ENCODE assay signal across 8 mouse cellular contexts in the genomic region with DNA sequence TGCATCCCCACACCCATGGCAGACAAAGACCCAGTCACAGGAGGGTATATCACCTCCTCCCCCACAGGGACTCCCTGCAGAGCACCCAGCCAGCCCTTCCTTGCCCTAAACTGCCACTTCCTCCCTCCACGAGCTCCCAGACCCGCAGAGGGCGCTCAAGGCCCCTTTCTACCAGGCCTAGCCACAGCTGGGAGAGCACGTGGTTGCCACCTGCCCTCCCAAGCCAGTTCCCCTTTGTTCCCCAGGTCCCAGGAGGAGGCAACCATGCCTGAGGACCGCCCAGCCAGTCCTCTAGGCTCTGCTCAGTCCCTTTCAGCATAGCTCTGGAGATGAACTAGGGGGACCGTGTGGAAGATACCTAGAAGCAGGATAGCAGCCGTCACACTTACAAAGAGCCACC. TPM values are rescaled to one million over a fixed set of nuclear protein-coding genes. Genes with fewer than 3 reads are reported as not detected.
DNase-seq lines count a peak whose midpoint lies in the region; ATAC-seq and TF ChIP-seq lines count a peak whose summit lies in the region.

No protein-coding gene starts in this region.

- peak; percentile 70 for ATAC-seq in activated CD4-positive, CD25-positive, alpha-beta regulatory T cell, adult 4 months
- ATAC-seq in embryonic facial prominence, embryonic 12.5 days (ENCODE audit: insufficient number of reproducible peaks, insufficient read depth, low FRiP score, low TSS enrichment): no peak
- ATAC-seq in kidney, embryonic 16.5 days (ENCODE audit: low FRiP score, low TSS enrichment): peak; percentile 53
- peak; percentile 83 for ATAC-seq in liver, embryonic 11.5 days (replicated peaks; ENCODE audit: low FRiP score)
- peak; percentile 80 for ATAC-seq in neural tube, embryonic 11.5 days (ENCODE audit: insufficient read depth, low FRiP score, low TSS enrichment)

- TF ChIP-seq POLR2A in thymus, adult 2 months (IDR thresholded peaks at IDR 0.05; ENCODE audit: control insufficient read depth, extremely low read depth, insufficient read depth, low read length, poor library complexity): peak; percentile 46; the same call in 1 of the 2 replicates

- peak; percentile 94 to 95 for DNase-seq in B cell, adult 2 months
- DNase-seq in heart, adult 9 months (ENCODE audit: low spot score in 2 of 2): peak; percentile 79 to 85
- DNase-seq in liver, embryonic 11.5 days (ENCODE audit: low spot score): peak; percentile 86
- peak; percentile 90 for DNase-seq in neural tube, embryonic 11.5 days (ENCODE audit: low spot score)
- peak; percentile 99 for DNase-seq in thymus, adult 2 months

- peaks cover 24% of the 10 kb centered on the region for H3K4me1 ChIP-seq in embryonic facial prominence, embryonic 12.5 days
- peaks cover 23% of the 10 kb centered on the region for H3K4me1 ChIP-seq in kidney, embryonic 16.5 days (ENCODE audit: insufficient read depth, low read length)
- peaks cover 30% of the 10 kb centered on the region for H3K4me1 ChIP-seq in liver, embryonic 11.5 days (replicated peaks; ENCODE audit: control insufficient read depth, insufficient read depth, low read length)
- peaks cover 28% of the 10 kb centered on the region for H3K4me1 ChIP-seq in neural tube, embryonic 11.5 days (ENCODE audit: control insufficient read depth, insufficient read depth, low read length)
- peaks cover 36% of the 10 kb centered on the region for H3K4me1 ChIP-seq in thymus, adult 2 months (replicated peaks; ENCODE audit: control insufficient read depth, insufficient read depth, low read length)

- peak; percentile 92 for TF ChIP-seq CTCF in thymus, adult 2 months (IDR thresholded peaks at IDR 0.05; ENCODE audit: borderline replicate concordance, control insufficient read depth, extremely low read depth, insufficient read depth, low read length, poor library complexity)

- H3K4me3 ChIP-seq in embryonic facial prominence, embryonic 12.5 days: no peak overlapping the region
- H3K4me3 ChIP-seq in kidney, embryonic 16.5 days (ENCODE audit: low read length): no peak overlapping the region
- no peak overlapping the region for H3K4me3 ChIP-seq in liver, embryonic 11.5 days (ENCODE audit: low read depth, low read length)
- no peak overlapping the region for H3K4me3 ChIP-seq in neural tube, embryonic 11.5 days (ENCODE audit: low read depth, low read length)
- H3K4me3 ChIP-seq in thymus, adult 2 months (ENCODE audit: control insufficient read depth, insufficient read depth, low read length): no peak overlapping the region

- H3K4me2 ChIP-seq in embryonic facial prominence, embryonic 12.5 days (replicated peaks): no peak overlapping the region
- no peak overlapping the region for H3K4me2 ChIP-seq in kidney, embryonic 16.5 days (replicated peaks; ENCODE audit: low read depth, low read length)
- H3K4me2 ChIP-seq in liver, embryonic 11.5 days: no peak overlapping the region; the same call in 1 of the 2 replicates
- H3K4me2 ChIP-seq in neural tube, embryonic 11.5 days (ENCODE audit: low read depth): no peak overlapping the region

- no peaks in the 10 kb centered on the region for H3K9me3 ChIP-seq in embryonic facial prominence, embryonic 12.5 days
- H3K9me3 ChIP-seq in kidney, embryonic 16.5 days (ENCODE audit: low read length): no peaks in the 10 kb centered on the region
- no peaks in the 10 kb centered on the region for H3K9me3 ChIP-seq in liver, embryonic 11.5 days (ENCODE audit: control insufficient read depth, low read length)
- no peaks in the 10 kb centered on the region for H3K9me3 ChIP-seq in neural tube, embryonic 11.5 days (ENCODE audit: control insufficient read depth, low read length)

- H3K27ac ChIP-seq in embryonic facial prominence, embryonic 12.5 days: peak overlapping the region; percentile 32; the same call in 1 of the 2 replicates
- H3K27ac ChIP-seq in kidney, embryonic 16.5 days (ENCODE audit: low read length): peak overlapping the region; percentile 5; the same call in 1 of the 2 replicates
- no peak overlapping the region; the same call in 1 of the 2 replicates for H3K27ac ChIP-seq in liver, embryonic 11.5 days (ENCODE audit: low read depth, low read length)
- H3K27ac ChIP-seq in neural tube, embryonic 11.5 days (ENCODE audit: low read depth, low read length): peak overlapping the region; percentile 71
- peak overlapping the region; percentile 37; the same call in 1 of the 2 replicates for H3K27ac ChIP-seq in thymus, adult 2 months (ENCODE audit: control insufficient read depth, insufficient read depth, low read length)

- H3K27me3 ChIP-seq in embryonic facial prominence, embryonic 12.5 days: no peaks in the 10 kb centered on the region
- no peaks in the 10 kb centered on the region for H3K27me3 ChIP-seq in kidney, embryonic 16.5 days (ENCODE audit: insufficient read depth, low read length)
- H3K27me3 ChIP-seq in liver, embryonic 11.5 days (replicated peaks; ENCODE audit: control insufficient read depth, insufficient read depth, low read length): no peaks in the 10 kb centered on the region
- H3K27me3 ChIP-seq in neural tube, embryonic 11.5 days (ENCODE audit: control insufficient read depth, insufficient read depth, low read length): no peaks in the 10 kb centered on the region
- H3K27me3 ChIP-seq in thymus, adult 2 months (ENCODE audit: control insufficient read depth, insufficient read depth, low read length): no peaks in the 10 kb centered on the region

- 8% methylated on average over 7 of the region's 7 CpGs for WGBS in embryonic facial prominence, embryonic 12.5 days
- WGBS in kidney, embryonic 16.5 days: 17% methylated on average over 7 of the region's 7 CpGs
- 12% methylated on average over 7 of the region's 7 CpGs for WGBS in liver, embryonic 11.5 days
- WGBS in neural tube, embryonic 11.5 days: 7% methylated on average over 7 of the region's 7 CpGs
- 4% methylated on average over 7 of the region's 7 CpGs for WGBS in thymus, adult 2 months

- no peaks in the 10 kb centered on the region for H3K36me3 ChIP-seq in embryonic facial prominence, embryonic 12.5 days
- H3K36me3 ChIP-seq in kidney, embryonic 16.5 days (ENCODE audit: insufficient read depth, low read length): no peaks in the 10 kb centered on the region
- no peaks in the 10 kb centered on the region for H3K36me3 ChIP-seq in liver, embryonic 11.5 days (ENCODE audit: control insufficient read depth, insufficient read depth, low read length)
- H3K36me3 ChIP-seq in neural tube, embryonic 11.5 days (ENCODE audit: control insufficient read depth, insufficient read depth, low read length): no peaks in the 10 kb centered on the region
- H3K36me3 ChIP-seq in thymus, adult 2 months (ENCODE audit: control insufficient read depth, insufficient read depth, low read length): no peaks in the 10 kb centered on the region

- H3K9ac ChIP-seq in embryonic facial prominence, embryonic 12.5 days: peak overlapping the region; percentile 16; the same call in 1 of the 2 replicates
- H3K9ac ChIP-seq in kidney, embryonic 16.5 days (replicated peaks; ENCODE audit: low read length): 0 out of 2 replicates have a peak overlapping the region, but pooled peaks have one; percentile 41
- H3K9ac ChIP-seq in liver, embryonic 11.5 days (ENCODE audit: low read depth, low read length): peak overlapping the region; percentile 59
- peak overlapping the region; percentile 39 for H3K9ac ChIP-seq in neural tube, embryonic 11.5 days (ENCODE audit: low read length)

RNA-seq across cellular contexts. Expression of a gene that starts 17.1 kb away (rescaled TPM):
- 1,000 to 10,000 TPM; 2,967 to 3,416 TPM for polyA plus RNA-seq in activated CD4-positive, CD25-positive, alpha-beta regulatory T cell, adult 4 months (2017; shearing (Covaris generic))
- 3,116 and 3,315 TPM in 2 replicates for polyA plus RNA-seq in embryonic facial prominence, embryonic 12.5 days (2016; fragmentation: Nextera tagmentation; extraction: Ambion mirVana)
- polyA plus RNA-seq in kidney, embryonic 16.5 days (2015; fragmentation: Nextera tagmentation; extraction: Ambion mirVana): 2,279 and 2,662 TPM in 2 replicates
- 2,666 and 2,805 TPM in 2 replicates for polyA plus RNA-seq in liver, embryonic 11.5 days (2014; fragmentation: Nextera tagmentation; extraction: Ambion mirVana)
- polyA plus RNA-seq in neural tube, embryonic 11.5 days (2014; fragmentation: Nextera tagmentation; extraction: Ambion mirVana): 2,926 and 3,268 TPM in 2 replicates
- polyA plus RNA-seq in thymus, adult 2 months (2012; rRNA removed): 2,341 and 3,054 TPM in 2 replicates
